Mouse (Mus musculus) hindbrain, embryonic 14.5 days (tissue): Measurements from ENCODE around the gene Fgf8. TPM values are rescaled to one million over a fixed set of nuclear protein-coding genes. Genes with fewer than 3 reads are reported as not detected.

Source experiments
- polyA plus RNA-seq: library from polyadenylated mRNA; unstranded; fragments of >200 nt; fragmentation: Nextera tagmentation; extraction: Ambion mirVana; gene quantifications from 2 replicates; pipeline ENCODE4 v1.2.1, GENCODE M21; 2014

Fgf8 gene
- polyA plus RNA-seq, 1 experiment from 2014 or later, result 0.19 TPM

Other genes starting within 250 kb of the Fgf8 start
- gene Poll, start 182.4 kb downstream of the Fgf8 start, polyA plus RNA-seq, result 9.7 and 12.3 TPM in 2 replicates
- 75.5 and 87.4 TPM in 2 replicates for gene Gm17018, start 182.3 kb downstream of the Fgf8 start, polyA plus RNA-seq
- gene Fbxw4, start 82.6 kb downstream of the Fgf8 start, polyA plus RNA-seq, result 6.7 and 8.8 TPM in 2 replicates
- 6.9 and 7.2 TPM in 2 replicates for gene Npm3, start 6.7 kb upstream of the Fgf8 start, polyA plus RNA-seq
- 88.2 and 95.4 TPM in 2 replicates for gene Mgea5, start 40.9 kb upstream of the Fgf8 start, polyA plus RNA-seq
- gene Kcnip2, start 73.1 kb upstream of the Fgf8 start, polyA plus RNA-seq, result 14.1 and 17.6 TPM in 2 replicates